ENCODE assay signal across 19 mouse cellular contexts in the genomic region with DNA sequence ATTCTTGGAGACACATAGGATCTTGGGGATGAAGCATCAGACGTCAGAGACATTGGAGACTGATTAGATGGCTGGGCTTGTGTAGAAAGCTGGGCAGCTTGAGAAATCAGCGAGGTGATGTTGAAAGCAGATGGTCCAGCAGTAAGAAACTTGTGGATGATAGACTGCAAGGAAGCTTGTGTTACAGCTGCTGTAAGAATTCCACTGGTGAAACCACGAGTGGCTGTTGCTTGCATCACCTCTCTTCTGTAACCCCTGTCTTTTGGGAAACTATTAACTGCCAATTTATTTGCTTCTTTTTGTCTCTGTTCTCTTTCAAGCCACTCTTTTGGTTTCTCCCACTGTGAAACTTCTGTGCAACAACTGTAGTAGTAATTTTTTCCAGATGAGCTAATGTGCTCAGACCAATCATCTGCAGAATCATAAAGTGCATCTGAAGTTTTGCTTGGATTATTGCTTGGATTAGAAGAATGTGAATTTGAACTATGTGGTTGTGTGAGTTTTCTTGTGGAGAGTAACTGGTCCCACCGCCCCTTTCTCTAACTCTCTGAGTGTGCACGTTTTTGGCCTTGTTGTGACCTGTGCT. TPM values are rescaled to one million over a fixed set of nuclear protein-coding genes. Genes with fewer than 3 reads are reported as not detected.
A peak's percentile ranks its signal among the peaks of the same experiment; 100 is the strongest.
DNase-seq lines count a peak whose midpoint lies in the region; ATAC-seq lines count a peak whose summit lies in the region.
"Had no signal": no experiment of that assay in that cellular context is flagged by ENCODE, and none has a peak within 500 bp of the region (broad histone marks: within the 10 kb centered on the region; RNA-seq: fewer than 3 reads in every experiment).

No protein-coding gene starts in this region.

- H3K36me3 ChIP-seq in limb, embryonic 12.5 days, result no peaks in the 10 kb centered on the region
- no peaks in the 10 kb centered on the region for H3K36me3 ChIP-seq in limb, embryonic 10.5 days
- no peaks in the 10 kb centered on the region for H3K36me3 ChIP-seq in embryonic facial prominence, embryonic 14.5 days (ENCODE audit: control insufficient read depth, insufficient read depth, low read length)
- no peaks in the 10 kb centered on the region for H3K36me3 ChIP-seq in neural tube, embryonic 12.5 days
- H3K36me3 ChIP-seq: forebrain, embryonic 12.5 days; kidney, embryonic 15.5 days had no signal

- H3K27me3 ChIP-seq in limb, embryonic 12.5 days, result peaks cover 16% of the 10 kb centered on the region
- peaks cover 22% of the 10 kb centered on the region for H3K27me3 ChIP-seq in limb, embryonic 10.5 days (ENCODE audit: low read depth, poor library complexity, severe bottlenecking)
- peaks cover 11% of the 10 kb centered on the region for H3K27me3 ChIP-seq in embryonic facial prominence, embryonic 14.5 days (replicated peaks; ENCODE audit: control insufficient read depth, insufficient read depth, low read length)
- peaks cover 8% of the 10 kb centered on the region for H3K27me3 ChIP-seq in neural tube, embryonic 12.5 days (replicated peaks)

- H3K9ac ChIP-seq in limb, embryonic 12.5 days (replicated peaks), result no peak overlapping the region
- no peak overlapping the region for H3K9ac ChIP-seq in embryonic facial prominence, embryonic 14.5 days (ENCODE audit: low read depth, low read length)
- H3K9ac ChIP-seq in neural tube, embryonic 12.5 days, result no peak overlapping the region

- H3K27ac ChIP-seq in limb, embryonic 12.5 days, result no peak overlapping the region
- no peak overlapping the region for H3K27ac ChIP-seq in limb, embryonic 10.5 days
- no peak overlapping the region for H3K27ac ChIP-seq in embryonic facial prominence, embryonic 14.5 days (replicated peaks; ENCODE audit: low read depth, low read length)
- no peak overlapping the region for H3K27ac ChIP-seq in neural tube, embryonic 12.5 days
- H3K27ac ChIP-seq: forebrain, embryonic 12.5 days; kidney, embryonic 15.5 days; stomach, postnatal 0 days had no signal

- H3K4me1 ChIP-seq in limb, embryonic 12.5 days (replicated peaks), result peaks cover 10% of the 10 kb centered on the region; the same call in 1 of the 2 replicates
- H3K4me1 ChIP-seq in limb, embryonic 10.5 days, result peaks cover 24% of the 10 kb centered on the region
- H3K4me1 ChIP-seq in embryonic facial prominence, embryonic 14.5 days (ENCODE audit: control insufficient read depth, insufficient read depth, low read length), result no peaks in the 10 kb centered on the region; the same call in 1 of the 2 replicates
- no peaks in the 10 kb centered on the region for H3K4me1 ChIP-seq in neural tube, embryonic 12.5 days

- 19% methylated on average over 5 of the region's 5 CpGs for WGBS in limb, embryonic 12.5 days
- 33% methylated on average over 5 of the region's 5 CpGs for WGBS in limb, embryonic 10.5 days
- WGBS in embryonic facial prominence, embryonic 14.5 days, result 19% methylated on average over 5 of the region's 5 CpGs
- whole genome bisulfite sequencing in neural tube, embryonic 12.5 days, result 41% methylated on average over 5 of the region's 5 CpGs

- H3K4me2 ChIP-seq in limb, embryonic 12.5 days, result 0 out of 2 replicates have a peak overlapping the region, but pooled peaks have one; percentile 77
- no peak overlapping the region; the same call in 1 of the 2 replicates for H3K4me2 ChIP-seq in embryonic facial prominence, embryonic 14.5 days (ENCODE audit: low read depth, low read length)
- peak overlapping the region; percentile 74; the same call in 1 of the 2 replicates for H3K4me2 ChIP-seq in neural tube, embryonic 12.5 days (replicated peaks)

- no peak for ATAC-seq in limb, embryonic 12.5 days (ENCODE audit: insufficient number of reproducible peaks, insufficient read depth, low FRiP score, low TSS enrichment, low read depth)
- ATAC-seq in embryonic facial prominence, embryonic 14.5 days (ENCODE audit: low read depth), result peak; percentile 2; the same call in 1 of the 2 replicates
- no peak for ATAC-seq in neural tube, embryonic 12.5 days (ENCODE audit: low FRiP score, low read depth)

- no peak for DNase-seq in limb, embryonic 10.5 days (ENCODE audit: low spot score)
- peak; percentile 46 for DNase-seq in Muller cell, postnatal 12 days (ENCODE audit: inconsistent ontology term)
- peak; percentile 56 for DNase-seq in embryonic facial prominence, embryonic 14.5 days (ENCODE audit: low spot score)
- no peak for DNase-seq in left cerebral cortex, adult 8-10 months (ENCODE audit: low spot score in 2 of 2)
- DNase-seq in gastrocnemius, postnatal 10 days, result no peak
- DNase-seq: adrenal gland, adult 2 months; cerebellum, postnatal 36 days; heart, postnatal 4 days; lung, adult 18-20 months; lung, postnatal 4 days; right cerebral cortex, postnatal 25 days had no signal

- H3K4me3 ChIP-seq in limb, embryonic 12.5 days (replicated peaks), result no peak overlapping the region
- H3K4me3 ChIP-seq in limb, embryonic 10.5 days, result no peak overlapping the region
- H3K4me3 ChIP-seq in embryonic facial prominence, embryonic 14.5 days (ENCODE audit: low read depth, low read length), result peak overlapping the region; percentile 41
- no peak overlapping the region for H3K4me3 ChIP-seq in neural tube, embryonic 12.5 days

- H3K9me3 ChIP-seq in limb, embryonic 12.5 days, result no peaks in the 10 kb centered on the region
- no peaks in the 10 kb centered on the region for H3K9me3 ChIP-seq in limb, embryonic 10.5 days (replicated peaks)
- no peaks in the 10 kb centered on the region for H3K9me3 ChIP-seq in embryonic facial prominence, embryonic 14.5 days (ENCODE audit: control insufficient read depth, low read length)
- H3K9me3 ChIP-seq in neural tube, embryonic 12.5 days, result no peaks in the 10 kb centered on the region
- H3K9me3 ChIP-seq: forebrain, embryonic 12.5 days; kidney, embryonic 15.5 days had no signal

RNA-seq across cellular contexts. Expression of a gene that starts 9.8 kb away (rescaled TPM):
- 13.5 and 14.0 TPM in 2 replicates for polyA plus RNA-seq in limb, embryonic 12.5 days (2016; fragmentation: Nextera tagmentation; extraction: Ambion mirVana)
- 78.6 and 124 TPM in 2 replicates for polyA plus RNA-seq in limb, embryonic 10.5 days (2016; fragmentation: Nextera tagmentation; extraction: Ambion mirVana)
- 2.2 and 2.5 TPM in 2 replicates for polyA plus RNA-seq in embryonic facial prominence, embryonic 14.5 days (2014; fragmentation: Nextera tagmentation; extraction: Ambion mirVana)
- polyA plus RNA-seq in neural tube, embryonic 12.5 days (2016; fragmentation: Nextera tagmentation; extraction: Ambion mirVana), result 6.3 and 6.6 TPM in 2 replicates
- not detected for total RNA-seq in left cerebral cortex, adult 8-10 months (2022)
- total RNA-seq in gastrocnemius, postnatal 10 days (2021), result under 1 TPM in 1 of 2 experiments, not detected in 1; 0.41 TPM
- total RNA-seq: heart, postnatal 4 days; MEL had no signal
- polyA plus RNA-seq: CD4-positive, CD25-positive, alpha-beta regulatory T cell, adult 4 months; inflammation-experienced regulatory T-cells, adult 6 months had no signal

RNA-seq across cellular contexts. Expression of a gene that starts 19.0 kb away (rescaled TPM):
- 4.4 and 4.8 TPM in 2 replicates for polyA plus RNA-seq in limb, embryonic 12.5 days (2016; fragmentation: Nextera tagmentation; extraction: Ambion mirVana)
- 3.1 and 5.4 TPM in 2 replicates for polyA plus RNA-seq in limb, embryonic 10.5 days (2016; fragmentation: Nextera tagmentation; extraction: Ambion mirVana)
- polyA plus RNA-seq in embryonic facial prominence, embryonic 14.5 days (2014; fragmentation: Nextera tagmentation; extraction: Ambion mirVana), result 9.6 and 10.2 TPM in 2 replicates
- 86.6 and 96.9 TPM in 2 replicates for polyA plus RNA-seq in neural tube, embryonic 12.5 days (2016; fragmentation: Nextera tagmentation; extraction: Ambion mirVana)
- total RNA-seq in left cerebral cortex, adult 8-10 months (2022), result 100 to 1,000 TPM; 123 to 146 (median 132) TPM
- total RNA-seq in gastrocnemius, postnatal 10 days (2021), result 1 to 10 TPM; 5.6 to 7.0 TPM
- total RNA-seq: MEL had no signal

Comparison
In these comparisons a context has a peak if more than half of its experiments do, and no peak if none do; other contexts are left out.
1. DNase-seq: peak in Muller cell, postnatal 12 days (single experiment) and embryonic facial prominence, embryonic 14.5 days (single experiment); none in limb, embryonic 10.5 days (single experiment), left cerebral cortex, adult 8-10 months (0 of 2) and gastrocnemius, postnatal 10 days (single experiment).